Mouse (Mus musculus) intestine, embryonic 15.5 days (tissue): Measurements from ENCODE around the gene Tbc1d22b. TPM values are rescaled to one million over a fixed set of nuclear protein-coding genes. Genes with fewer than 3 reads are reported as not detected.
"Not testable (repeated sequence)": the region's sequence is repeated elsewhere in the genome, so short reads cannot be mapped to it uniquely, and the experiment has no call there.

Experiments used
- ATAC-seq: fragments of 200-750 bp; cut with Nextera tagmentation; 2 replicates; pipeline ENCODE4 v1.8.0; 2017; ENCODE audit warnings: moderate TSS enrichment, moderate library complexity
- H3K27ac ChIP-seq: fragments of 300-500 bp; sonication (generic); 2 replicates; pipeline ENCODE4 v1.5.1; 2015; ENCODE audit warnings: mild to moderate bottlenecking, inconsistent platforms
- H3K27me3 ChIP-seq: fragments of 300-500 bp; sonication (generic); replicated peaks from 2 replicates; pipeline ENCODE4 v1.6.1; 2015; ENCODE audit warnings: inconsistent platforms
- H3K36me3 ChIP-seq: fragments of 300-500 bp; sonication (generic); 2 replicates; pipeline ENCODE4 v1.6.1; 2015; ENCODE audit warnings: inconsistent platforms
- H3K4me1 ChIP-seq: fragments of 300-500 bp; sonication (generic); replicated peaks from 2 replicates; pipeline ENCODE4 v1.6.1; 2015; ENCODE audit warnings: inconsistent platforms
- H3K4me2 ChIP-seq: fragments of 300-500 bp; sonication (generic); replicated peaks from 2 replicates; pipeline ENCODE4 v1.6.1; 2015; ENCODE audit warnings: mild to moderate bottlenecking, inconsistent platforms
- H3K4me3 ChIP-seq: fragments of 300-500 bp; sonication (generic); replicated peaks from 2 replicates; pipeline ENCODE4 v1.5.1; 2015; ENCODE audit warnings: inconsistent platforms
- H3K9ac ChIP-seq: fragments of 300-500 bp; sonication (generic); 2 replicates; pipeline ENCODE4 v1.6.1; 2015; ENCODE audit warnings: inconsistent platforms
- H3K9me3 ChIP-seq: fragments of 300-500 bp; sonication (generic); 2 replicates; pipeline ENCODE4 v1.6.1; 2016; ENCODE audit warnings: inconsistent platforms
- WGBS: fragments of 180-500 bp; shearing (Covaris S2); methylation state at CpG from one replicate; pipeline ENCODE4 v1.1.7; 2015; 5-methylcytosine and 5-hydroxymethylcytosine counted together
- polyA plus RNA-seq: library from polyadenylated mRNA; unstranded; fragments of >200 nt; fragmentation: Nextera tagmentation; extraction: Ambion mirVana; gene quantifications from 2 replicates; pipeline ENCODE4 v1.2.1, GENCODE M21; 2015

Gene Tbc1d22b
- polyA plus RNA-seq, 1 experiment from 2014 or later: 13.8 TPM

DNA sequence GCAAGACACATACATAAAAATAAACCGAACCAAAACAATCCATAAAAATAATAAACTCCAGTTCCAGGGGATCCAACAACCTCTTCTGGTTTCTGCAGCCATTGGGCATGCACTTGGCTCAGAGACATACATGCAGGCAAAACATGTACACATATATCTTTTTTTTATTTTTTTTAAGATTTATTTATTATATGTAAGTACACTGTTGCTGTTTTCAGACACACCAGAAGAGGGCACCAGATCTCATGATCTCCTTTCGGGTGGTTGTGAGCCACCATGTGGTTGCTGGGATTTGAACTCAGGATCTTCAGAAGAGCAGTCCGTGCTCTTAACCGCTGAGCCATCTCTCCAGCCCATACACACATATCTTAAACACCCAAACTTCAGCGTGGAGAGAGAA lies 63.9 kb downstream of the Tbc1d22b start:
- H3K4me2 ChIP-seq, H3K27ac ChIP-seq, H3K36me3 ChIP-seq, H3K27me3 ChIP-seq, H3K9ac ChIP-seq, H3K9me3 ChIP-seq, ATAC-seq, H3K4me3 ChIP-seq: not testable (repeated sequence)
- 85% methylated on average over 5 of the region's 5 CpGs for WGBS
- H3K4me1 ChIP-seq: peaks cover 15% of the 10 kb centered on the region; the same call in 1 of the 2 replicates

DNA sequence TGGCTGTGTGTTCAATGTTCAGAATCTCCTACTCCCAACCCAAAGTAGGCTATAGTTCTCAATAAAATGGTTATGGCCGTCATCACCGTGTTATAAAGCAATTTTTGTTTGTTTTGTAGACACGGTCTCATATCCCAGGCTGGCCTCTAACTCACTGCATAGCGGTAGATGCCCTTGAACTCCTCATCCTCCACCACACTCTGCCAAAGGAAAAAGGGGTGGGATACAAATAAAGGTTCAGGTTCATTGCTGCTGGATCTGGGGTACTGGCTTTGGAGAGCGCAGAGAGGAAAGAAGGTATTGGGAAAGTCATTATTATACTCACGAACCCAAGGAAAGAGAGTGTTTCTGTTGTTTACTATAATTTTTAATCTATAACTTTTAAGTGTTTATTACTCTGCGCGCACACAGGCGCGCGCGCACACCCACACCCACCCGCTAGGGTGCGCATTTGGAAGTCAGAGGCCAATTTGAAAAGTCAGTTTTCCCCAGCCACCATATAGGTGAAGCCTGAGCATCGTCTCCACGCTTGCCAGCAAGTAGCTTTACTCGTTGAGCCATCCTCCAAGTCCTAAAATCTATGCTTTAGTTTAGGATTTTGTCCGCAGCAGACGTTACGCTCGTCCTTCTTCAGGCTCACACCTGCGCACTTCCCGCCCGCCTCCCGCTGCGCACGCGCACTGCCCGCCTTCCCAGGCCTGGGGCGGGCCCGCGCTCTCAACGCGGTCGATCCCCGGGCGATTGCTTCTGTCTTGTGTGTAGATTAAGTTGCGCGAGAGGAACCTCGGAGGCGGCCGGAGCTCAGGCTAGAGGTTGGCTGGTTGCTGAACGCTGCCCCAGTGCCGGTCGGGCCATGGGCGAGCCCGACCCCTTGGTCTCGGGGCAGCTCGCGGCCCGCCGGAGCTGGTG lies 64.8 kb downstream of the Tbc1d22b start, which contains the start of the genes Rnf8 and Gm28043:
TSS of gene Rnf8 (plus strand) at position 676 of the 909 bp plus-strand sequence.
TSS of gene Gm28043 (plus strand) at position 762 of the 909 bp plus-strand sequence.
- Histone ChIP-seq H3K4me3 (peak within 1 kb of the TSS; percentile 99), H3K27me3 (no peaks in the 10 kb centered on the region), H3K4me2 (peak within 1 kb of the TSS; percentile 75), H3K36me3 (no peaks in the 10 kb centered on the region), H3K4me1 (peaks cover 15% of the 10 kb centered on the region; the same call in 1 of the 2 replicates), H3K9ac (peak within 1 kb of the TSS; percentile 96), H3K9me3 (no peaks in the 10 kb centered on the region), H3K27ac (peak within 1 kb of the TSS; percentile 96)
- WGBS: 1% methylated on average over 52 of the region's 52 CpGs
- peak; percentile 97 for ATAC-seq

DNA sequence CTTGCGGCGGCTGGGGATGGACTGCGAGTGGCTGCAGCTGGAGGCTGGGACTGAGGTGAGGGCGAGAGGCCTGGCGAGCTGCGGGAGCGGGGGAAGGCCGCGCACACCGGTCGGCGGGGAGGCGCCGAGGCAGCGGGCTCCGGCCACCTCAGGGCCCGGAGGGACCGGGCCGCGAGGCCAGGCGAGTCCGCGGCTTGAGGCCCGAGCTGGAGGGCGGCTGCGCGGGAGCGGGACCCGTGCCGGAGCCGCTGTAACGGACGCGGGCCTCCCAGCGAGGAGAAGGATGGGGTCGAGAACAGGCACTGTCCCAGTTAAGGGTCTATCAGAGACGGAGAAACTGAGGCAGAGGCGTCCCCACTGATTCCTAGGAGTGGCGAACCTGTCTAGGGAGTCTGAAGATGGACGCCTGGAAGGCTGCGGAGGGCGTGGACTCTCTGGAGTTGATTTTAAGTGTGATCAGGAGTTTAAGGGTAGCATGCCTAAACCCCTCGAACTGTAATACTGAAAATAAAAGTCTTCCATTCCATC lies 65.5 kb downstream of the Tbc1d22b start:
- ATAC-seq: peak; percentile 73
- Histone ChIP-seq H3K9me3 (no peaks in the 10 kb centered on the region), H3K4me1 (peaks cover 15% of the 10 kb centered on the region; the same call in 1 of the 2 replicates), H3K27me3 (no peaks in the 10 kb centered on the region), H3K9ac (peak overlapping the region; percentile 96), H3K4me2 (peak overlapping the region; percentile 75), H3K36me3 (0 out of 2 replicates have a peak, but pooled peaks cover 3% of the 10 kb centered on the region), H3K4me3 (peak overlapping the region; percentile 99), H3K27ac (peak overlapping the region; percentile 96)
- under 1% methylated on average over 43 of the region's 43 CpGs for WGBS

DNA sequence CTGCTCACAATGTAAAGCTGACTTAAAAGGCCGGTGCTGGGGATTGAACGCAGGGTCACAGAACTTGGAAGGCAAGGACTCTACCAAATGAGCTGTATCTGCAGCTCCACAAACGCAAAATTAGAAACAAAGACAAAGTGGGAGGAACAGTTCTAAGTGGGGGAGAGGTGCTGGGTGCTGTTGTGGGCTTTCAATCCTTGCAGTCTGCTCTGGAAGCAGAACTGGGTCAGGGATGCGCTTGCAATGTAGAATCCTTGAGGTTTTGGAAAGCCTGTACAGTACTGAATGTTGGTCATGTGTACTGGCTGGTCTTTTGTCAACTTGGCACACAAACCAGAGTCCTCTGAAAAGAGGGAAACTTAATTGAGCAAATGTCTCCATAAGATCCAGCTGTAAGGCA lies 66.0 kb downstream of the Tbc1d22b start:
- Histone ChIP-seq H3K27ac (peak overlapping the region; percentile 96), H3K4me3 (peak overlapping the region; percentile 99), H3K27me3 (no peaks in the 10 kb centered on the region), H3K4me2 (peak overlapping the region; percentile 75), H3K9ac (peak overlapping the region; percentile 96), H3K4me1 (peaks cover 15% of the 10 kb centered on the region; the same call in 1 of the 2 replicates), H3K36me3 (0 out of 2 replicates have a peak, but pooled peaks cover 4% of the 10 kb centered on the region), H3K9me3 (no peaks in the 10 kb centered on the region)
- no peak for ATAC-seq
- WGBS: 10% methylated on average over 4 of the region's 4 CpGs

DNA sequence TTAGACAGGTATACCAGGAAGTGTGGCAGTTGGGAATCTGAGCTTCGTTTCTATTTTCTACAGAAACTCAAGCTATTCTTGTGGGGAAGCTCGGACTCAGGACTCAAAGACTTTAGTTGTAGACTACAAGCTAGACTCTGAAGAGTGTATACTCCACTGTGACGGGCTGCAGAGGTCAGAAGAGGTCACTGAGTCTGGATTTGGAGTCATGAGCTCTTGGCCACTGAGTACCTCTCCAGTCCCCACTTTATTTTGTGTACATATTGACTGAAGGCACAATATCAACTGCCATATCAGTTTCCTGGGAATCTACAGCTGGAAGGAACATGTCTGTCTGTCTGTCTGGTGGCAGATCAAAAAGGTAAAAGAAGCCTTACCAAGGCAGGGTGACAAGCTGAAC lies 69.6 kb downstream of the Tbc1d22b start:
- Histone ChIP-seq H3K36me3 (peaks cover 26% of the 10 kb centered on the region), H3K9me3 (no peaks in the 10 kb centered on the region), H3K4me2 (no peak overlapping the region), H3K4me1 (peaks cover 15% of the 10 kb centered on the region; the same call in 1 of the 2 replicates), H3K4me3 (no peak overlapping the region), H3K27me3 (no peaks in the 10 kb centered on the region), H3K27ac (no peak overlapping the region), H3K9ac (no peak overlapping the region)
- no peak for ATAC-seq
- 86% methylated on average over 3 of the region's 3 CpGs for WGBS

DNA sequence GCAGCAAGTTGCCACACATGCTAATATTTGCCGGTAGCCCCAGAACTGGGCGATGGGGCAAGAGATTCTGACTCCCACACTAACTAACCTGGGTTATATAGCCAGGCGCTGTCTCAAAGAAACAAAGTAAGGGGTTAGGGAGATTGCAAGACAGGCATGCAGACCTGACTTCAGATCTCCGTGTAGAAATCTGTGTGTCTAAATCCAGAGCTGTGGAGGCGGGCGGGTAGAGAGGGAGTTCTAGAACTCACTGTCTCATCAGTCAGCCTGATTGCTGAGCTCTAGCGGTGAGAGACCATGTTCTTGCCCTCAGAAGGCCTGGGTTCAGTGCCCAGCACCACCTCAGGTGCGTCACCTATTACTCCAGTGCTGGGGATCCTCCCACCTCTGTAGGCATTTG lies 73.9 kb downstream of the Tbc1d22b start:
- ATAC-seq: no peak
- H3K9me3 ChIP-seq: no peaks in the 10 kb centered on the region
- 80% methylated on average over 8 of the region's 8 CpGs for WGBS
- peaks cover 51% of the 10 kb centered on the region for H3K36me3 ChIP-seq
- no peaks in the 10 kb centered on the region for H3K27me3 ChIP-seq
- no peaks in the 10 kb centered on the region for H3K4me1 ChIP-seq
- H3K4me2 ChIP-seq: no peak overlapping the region
- no peak overlapping the region for H3K27ac ChIP-seq
- no peak overlapping the region for H3K4me3 ChIP-seq
- H3K9ac ChIP-seq: no peak overlapping the region

DNA sequence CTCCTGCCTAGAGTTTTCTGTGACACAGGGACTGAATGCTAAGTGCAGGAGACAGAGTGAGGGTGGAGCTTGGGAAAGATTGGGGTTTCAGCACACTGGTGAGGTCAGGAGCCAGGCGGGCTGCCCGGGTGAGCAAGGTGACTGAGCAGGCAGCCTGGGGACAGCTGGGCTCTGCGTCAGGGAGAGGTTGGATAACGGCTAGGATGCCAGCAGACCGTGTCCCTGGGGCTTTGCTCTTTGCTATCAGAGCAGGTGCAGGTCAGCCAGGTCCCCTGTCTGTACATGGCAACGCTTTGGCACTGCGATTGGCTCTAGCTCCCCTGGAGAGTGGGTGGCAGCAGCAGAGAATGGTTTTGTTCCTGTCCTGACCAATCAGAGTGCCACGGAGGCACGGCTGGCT lies 77.7 kb downstream of the Tbc1d22b start:
- WGBS: 90% methylated on average over 9 of the region's 9 CpGs

DNA sequence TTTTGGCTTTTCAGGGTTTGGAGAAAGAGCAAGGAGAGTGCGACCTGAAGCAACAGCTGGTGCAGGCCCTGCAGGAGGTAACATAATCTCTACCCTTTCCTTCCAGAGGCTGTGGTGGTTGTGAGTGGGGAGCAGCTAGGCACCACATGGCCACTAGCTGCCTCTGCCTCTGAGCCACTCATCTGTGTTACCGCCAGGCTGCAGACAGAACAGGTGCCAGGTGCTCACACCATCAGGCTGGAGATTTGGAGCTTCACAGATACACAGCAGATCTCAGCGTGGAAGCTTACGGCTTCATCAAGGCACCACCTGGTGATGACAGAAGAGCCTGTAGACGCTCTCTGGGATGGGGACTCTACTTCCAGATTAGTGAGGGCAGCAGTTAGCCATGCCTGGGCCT lies 79.4 kb downstream of the Tbc1d22b start:
- no peak for ATAC-seq
- Histone ChIP-seq H3K36me3 (peaks cover 39% of the 10 kb centered on the region), H3K4me2 (no peak overlapping the region), H3K27me3 (no peaks in the 10 kb centered on the region), H3K9me3 (no peaks in the 10 kb centered on the region), H3K4me1 (no peaks in the 10 kb centered on the region), H3K9ac (no peak overlapping the region), H3K4me3 (no peak overlapping the region), H3K27ac (no peak overlapping the region)
- 94% methylated on average over 5 of the region's 5 CpGs for WGBS

More for the DNA sequence above, 77.7 kb downstream of the Tbc1d22b start:
- ATAC-seq: no peak
- H3K4me1 ChIP-seq: no peaks in the 10 kb centered on the region
- no peaks in the 10 kb centered on the region for H3K27me3 ChIP-seq
- H3K9me3 ChIP-seq: no peaks in the 10 kb centered on the region
- no peak overlapping the region for H3K4me2 ChIP-seq
- no peak overlapping the region for H3K27ac ChIP-seq
- H3K4me3 ChIP-seq: no peak overlapping the region
- H3K36me3 ChIP-seq: peaks cover 52% of the 10 kb centered on the region
- no peak overlapping the region for H3K9ac ChIP-seq

DNA sequence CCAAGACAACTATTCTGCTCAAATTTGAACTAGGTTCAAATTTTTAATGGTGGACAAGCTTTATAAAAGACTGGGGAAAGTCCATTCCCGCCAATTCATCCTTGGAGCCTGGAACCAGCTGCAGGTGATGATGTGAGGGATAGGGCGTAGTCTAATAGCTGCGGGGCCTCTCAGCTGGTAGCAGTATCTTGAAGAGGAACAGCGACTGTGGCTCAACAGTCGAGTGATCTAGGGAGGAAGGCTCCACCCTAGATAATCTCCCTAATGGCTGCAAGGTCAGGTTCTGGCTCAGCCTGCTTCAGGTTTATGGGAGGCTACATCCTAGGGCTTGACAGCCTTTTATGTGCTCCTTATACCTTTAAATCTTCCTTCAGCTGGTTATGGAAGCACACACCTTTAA lies 80.0 kb downstream of the Tbc1d22b start:
- WGBS: 70% methylated on average over 5 of the region's 5 CpGs
- no peak overlapping the region for H3K4me2 ChIP-seq
- no peak overlapping the region for H3K9ac ChIP-seq
- no peak overlapping the region for H3K4me3 ChIP-seq
- H3K27ac ChIP-seq: no peak overlapping the region
- ATAC-seq: 0 out of 2 replicates have a peak, but pooled peaks have one; percentile 39
- H3K4me1 ChIP-seq: no peaks in the 10 kb centered on the region
- no peaks in the 10 kb centered on the region for H3K9me3 ChIP-seq
- peaks cover 39% of the 10 kb centered on the region for H3K36me3 ChIP-seq
- H3K27me3 ChIP-seq: no peaks in the 10 kb centered on the region

DNA sequence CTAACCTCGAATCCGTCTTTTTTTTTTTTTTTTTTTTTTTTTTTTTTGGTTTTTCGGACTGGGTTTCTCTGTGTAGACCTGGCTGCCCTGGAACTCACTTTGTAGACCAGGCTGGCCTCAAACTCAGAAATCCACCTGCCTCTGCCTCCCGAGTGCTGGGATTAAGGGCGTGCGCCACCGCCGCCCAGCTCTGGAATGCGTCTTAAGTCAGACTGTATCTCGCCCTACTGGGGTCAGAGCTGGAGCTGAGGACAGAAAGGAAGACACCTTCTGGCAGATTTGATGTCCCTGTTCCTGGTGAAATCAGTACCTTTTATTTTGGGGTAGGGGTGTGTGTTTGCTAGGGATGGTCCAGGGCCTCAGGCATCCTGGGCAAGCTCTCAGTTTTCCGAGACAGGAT lies 82.7 kb downstream of the Tbc1d22b start:
- H3K4me2 ChIP-seq: no peak overlapping the region
- no peaks in the 10 kb centered on the region for H3K27me3 ChIP-seq
- H3K27ac ChIP-seq: no peak overlapping the region
- H3K36me3 ChIP-seq: peaks cover 30% of the 10 kb centered on the region
- WGBS: 93% methylated on average over 11 of the region's 11 CpGs
- no peak overlapping the region for H3K9ac ChIP-seq
- no peaks in the 10 kb centered on the region for H3K4me1 ChIP-seq
- ATAC-seq: no peak
- H3K4me3 ChIP-seq: no peak overlapping the region
- H3K9me3 ChIP-seq: no peaks in the 10 kb centered on the region

DNA sequence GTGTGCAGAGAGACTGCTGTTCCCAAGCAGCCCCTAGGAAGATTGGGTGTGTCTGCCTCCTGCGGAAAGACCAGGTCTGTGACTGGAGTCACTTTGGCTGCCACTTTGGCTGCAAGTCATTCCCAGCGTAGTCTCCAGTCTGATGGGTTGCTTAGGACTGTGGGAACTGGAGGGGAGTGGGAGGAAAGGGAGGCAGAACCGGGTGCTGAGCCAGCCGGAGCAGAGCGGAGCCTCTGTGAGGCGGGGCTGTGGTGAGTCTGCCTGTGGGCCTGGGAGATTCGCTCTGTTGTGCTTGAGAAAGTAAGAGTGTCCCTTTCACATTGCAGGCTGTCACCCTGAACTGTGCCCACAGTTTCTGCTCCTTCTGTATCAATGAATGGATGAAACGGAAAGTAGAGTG lies 85.9 kb downstream of the Tbc1d22b start:
- WGBS: 88% methylated on average over 8 of the region's 8 CpGs
- ATAC-seq: no peak
- H3K36me3 ChIP-seq: peaks cover 19% of the 10 kb centered on the region; the same call in 1 of the 2 replicates

DNA sequence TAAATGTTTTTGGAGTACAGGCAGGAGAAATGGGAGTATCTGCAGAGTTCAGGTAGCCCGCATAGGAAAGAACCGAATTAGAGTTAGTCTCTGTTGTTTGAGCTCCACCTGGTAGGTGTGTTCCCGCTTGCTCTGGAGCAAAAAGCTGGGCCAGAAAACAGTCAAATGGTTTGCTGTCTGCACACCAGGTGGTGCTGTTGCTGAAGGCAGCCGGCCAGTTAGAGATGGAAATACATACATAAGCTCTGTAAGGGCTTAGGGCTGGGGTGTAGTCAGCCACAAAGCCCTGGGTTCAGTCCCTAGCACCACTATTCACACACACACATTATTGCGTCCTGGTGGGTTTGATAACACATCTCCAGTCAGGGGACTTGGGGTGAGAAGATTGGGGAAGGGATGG lies 86.5 kb downstream of the Tbc1d22b start:
- Histone ChIP-seq H3K27ac (no peak overlapping the region), H3K9ac (no peak overlapping the region), H3K4me2 (no peak overlapping the region), H3K9me3 (no peaks in the 10 kb centered on the region), H3K4me3 (no peak overlapping the region), H3K27me3 (no peaks in the 10 kb centered on the region), H3K4me1 (no peaks in the 10 kb centered on the region), H3K36me3 (peaks cover 22% of the 10 kb centered on the region; the same call in 1 of the 2 replicates)
- 63% methylated on average over 5 of the region's 5 CpGs for WGBS
- ATAC-seq: no peak

More for the DNA sequence above, 85.9 kb downstream of the Tbc1d22b start:
- Histone ChIP-seq H3K27ac (no peak overlapping the region), H3K4me3 (no peak overlapping the region), H3K27me3 (no peaks in the 10 kb centered on the region), H3K9ac (no peak overlapping the region), H3K4me1 (no peaks in the 10 kb centered on the region), H3K9me3 (no peaks in the 10 kb centered on the region), H3K4me2 (no peak overlapping the region)
